Mouse (Mus musculus) forebrain, postnatal 0 days (tissue): Measurements from ENCODE around the gene Zfp74. TPM values are rescaled to one million over a fixed set of nuclear protein-coding genes. Genes with fewer than 3 reads are reported as not detected.

Experiments
- ATAC-seq: fragments of 200-750 bp; cut with Nextera tagmentation; 2 replicates; pipeline ENCODE4 v1.8.0; 2017; ENCODE audit warnings: mild to moderate bottlenecking, moderate library complexity
- DNase-seq: peaks from one replicate; pipeline ENCODE4 v3.0.0-alpha.2; 2015
- H3K27ac ChIP-seq: fragments of 300-500 bp; sonication (generic); 2 replicates; pipeline ENCODE4 v1.5.1; 2014; ENCODE audit warnings: low read depth, mild to moderate bottlenecking, antibody characterized with exemption, low read length, moderate library complexity, mixed read lengths
- H3K27me3 ChIP-seq: fragments of 300-500 bp; sonication (generic); 2 replicates; pipeline ENCODE4 v1.6.1; 2014; ENCODE audit warnings: mild to moderate bottlenecking, low read length, mixed read lengths; ENCODE audit not compliant: insufficient read depth
- H3K36me3 ChIP-seq: fragments of 300-500 bp; sonication (generic); 2 replicates; pipeline ENCODE4 v1.6.1; 2014; ENCODE audit warnings: mild to moderate bottlenecking, moderate library complexity; ENCODE audit not compliant: insufficient read depth
- H3K4me1 ChIP-seq: fragments of 300-500 bp; sonication (generic); 2 replicates; pipeline ENCODE4 v1.6.1; 2014; ENCODE audit warnings: antibody characterized with exemption; ENCODE audit not compliant: insufficient read depth
- H3K4me2 ChIP-seq: fragments of 300-500 bp; sonication (generic); 2 replicates; pipeline ENCODE4 v1.6.1; 2014; ENCODE audit warnings: low read depth, mild to moderate bottlenecking, moderate library complexity
- H3K4me3 ChIP-seq: fragments of 300-500 bp; sonication (generic); 2 replicates; pipeline ENCODE4 v1.5.1; 2014; ENCODE audit warnings: low read depth, low read length, mixed read lengths
- H3K9ac ChIP-seq: fragments of 300-500 bp; sonication (generic); 2 replicates; pipeline ENCODE4 v1.6.1; 2014; ENCODE audit warnings: mild to moderate bottlenecking
- H3K9me3 ChIP-seq: fragments of 300-500 bp; sonication (generic); 2 replicates; pipeline ENCODE4 v1.6.1; 2016; ENCODE audit warnings: low read length
- CTCF ChIP-seq: sonication (generic); IDR thresholded peaks from 2 replicates; pipeline ENCODE4 v1.5.1; 2016; ENCODE audit warnings: antibody characterized with exemption, control low read depth, low read depth
- WGBS: fragments of 180-500 bp; shearing (Covaris S2); extraction: QIAGEN DNeasy Blood & Tissue Kit; methylation state at CpG from one replicate; pipeline ENCODE4 v1.1.7; 2014; 5-methylcytosine and 5-hydroxymethylcytosine counted together
- polyA plus RNA-seq: library from polyadenylated mRNA; unstranded; fragments of >200 nt; fragmentation: Nextera tagmentation; extraction: Ambion mirVana; gene quantifications from 2 replicates; pipeline ENCODE4 v1.2.1, GENCODE M21; 2015
- total RNA-seq: library from RNA; depleted of rRNA; stranded (reverse); fragments of >200 nt; gene quantifications from 2 replicates; pipeline ENCODE4 v1.2.3, GENCODE M21; 2014

Zfp74 gene
- total and polyA plus RNA-seq, 2 experiments from 2014 or later: 14.4 to 15.8 TPM

DNA sequence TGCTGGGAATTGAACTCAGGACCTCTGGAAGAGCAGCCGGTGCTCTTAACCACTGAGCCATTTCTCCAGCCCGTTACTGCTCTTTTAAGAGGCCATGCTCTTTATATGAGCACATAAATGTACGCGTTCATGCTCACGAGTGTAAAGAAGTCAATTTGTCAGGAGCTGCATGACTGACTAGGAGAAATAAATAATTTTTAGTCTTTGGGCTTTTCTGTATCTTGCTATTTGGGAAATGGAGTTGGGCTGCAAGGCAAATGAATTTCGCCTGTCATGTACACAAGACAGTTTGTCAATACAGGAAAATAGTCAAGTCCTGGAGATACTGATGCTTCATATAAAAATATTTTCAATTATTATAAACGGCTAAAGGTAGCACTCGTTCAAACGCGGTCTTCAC is 803 bp downstream of the Zfp74 start:
- ATAC-seq (peak; percentile 12; the same call in 1 of the 2 replicates), DNase-seq (peak; percentile 50)
- Histone ChIP-seq H3K4me2 (peak overlapping the region; percentile 57), H3K9ac (peak overlapping the region; percentile 89), H3K4me1 (peaks cover 6% of the 10 kb centered on the region), H3K36me3 (no peaks in the 10 kb centered on the region; the same call in 1 of the 2 replicates), H3K27ac (peak overlapping the region; percentile 94), H3K4me3 (peak overlapping the region; percentile 64), H3K27me3 (no peaks in the 10 kb centered on the region), H3K9me3 (no peaks in the 10 kb centered on the region)
- TF ChIP-seq CTCF: no peak
- WGBS: 33% methylated on average over 10 of the region's 10 CpGs

GRCm38 (mm10) chr7:29944201-29944600 is 9.7 kb downstream of the Zfp74 start:
- ATAC-seq (peak; percentile 77), DNase-seq (peak; percentile 36)
- Histone ChIP-seq H3K9ac (no peak overlapping the region), H3K4me2 (no peak overlapping the region), H3K36me3 (peaks cover 34% of the 10 kb centered on the region), H3K4me1 (no peaks in the 10 kb centered on the region), H3K27me3 (no peaks in the 10 kb centered on the region), H3K4me3 (no peak overlapping the region), H3K27ac (0 out of 2 replicates have a peak overlapping the region, but pooled peaks have one; percentile 15), H3K9me3 (no peaks in the 10 kb centered on the region)
- TF ChIP-seq CTCF: no peak
- WGBS: 47% methylated on average over 2 of the region's 2 CpGs

DNA sequence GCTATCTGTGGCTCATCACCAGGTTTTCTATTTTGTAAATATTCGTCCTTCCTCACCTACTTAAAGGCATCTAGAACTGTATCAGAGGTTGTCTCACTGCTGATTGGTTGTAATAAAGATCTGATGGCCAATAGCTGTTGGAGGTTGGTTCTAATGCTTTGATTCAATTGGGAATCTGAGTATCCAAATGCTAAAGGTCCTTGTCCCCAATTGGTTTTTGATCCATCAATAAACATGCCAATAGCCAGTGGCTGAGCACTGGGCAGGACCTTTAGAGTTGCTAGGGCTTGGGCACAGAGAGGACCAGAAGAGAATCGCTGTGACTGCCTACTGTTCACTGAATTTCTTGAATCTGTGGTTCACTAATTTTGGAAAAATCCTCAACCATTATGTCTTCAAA is 10.2 kb downstream of the Zfp74 start:
- no peaks in the 10 kb centered on the region for H3K9me3 ChIP-seq
- H3K4me1 ChIP-seq: no peaks in the 10 kb centered on the region
- WGBS: 73% methylated on average over 2 of the region's 2 CpGs
- no peak overlapping the region for H3K9ac ChIP-seq
- H3K4me3 ChIP-seq: no peak overlapping the region
- H3K27me3 ChIP-seq: no peaks in the 10 kb centered on the region
- peaks cover 34% of the 10 kb centered on the region for H3K36me3 ChIP-seq
- no peak overlapping the region for H3K27ac ChIP-seq
- no peak for ATAC-seq
- DNase-seq: no peak
- no peak overlapping the region for H3K4me2 ChIP-seq
- no peak for TF ChIP-seq CTCF

- Histone ChIP-seq H3K9ac (no peak overlapping the region), H3K9me3 (no peaks in the 10 kb centered on the region), H3K36me3 (peaks cover 38% of the 10 kb centered on the region), H3K27me3 (no peaks in the 10 kb centered on the region), H3K4me3 (no peak overlapping the region), H3K4me2 (no peak overlapping the region), H3K4me1 (no peaks in the 10 kb centered on the region), H3K27ac (no peak overlapping the region)
- DNase-seq: no peak
- no peak for ATAC-seq
- no peak for TF ChIP-seq CTCF
- 21% methylated on average over 2 of the region's 2 CpGs for WGBS
Measured at GRCm38 (mm10) chr7:29942740-29943139, 11.1 kb downstream of the Zfp74 start.

- peaks cover 50% of the 10 kb centered on the region for H3K36me3 ChIP-seq
- H3K4me1 ChIP-seq: no peaks in the 10 kb centered on the region
- H3K27ac ChIP-seq: no peak overlapping the region
- WGBS: 77% methylated on average over 11 of the region's 11 CpGs
- no peak overlapping the region for H3K4me3 ChIP-seq
- TF ChIP-seq CTCF: no peak
- no peak; the same call in 1 of the 2 replicates for ATAC-seq
- no peak overlapping the region for H3K4me2 ChIP-seq
- no peaks in the 10 kb centered on the region for H3K27me3 ChIP-seq
- DNase-seq: peak; percentile 2
- no peak overlapping the region for H3K9ac ChIP-seq
- H3K9me3 ChIP-seq: no peaks in the 10 kb centered on the region
Measured at GRCm38 (mm10) chr7:29941027-29941426, 12.9 kb downstream of the Zfp74 start.

- Histone ChIP-seq H3K4me3 (no peak overlapping the region), H3K4me1 (no peaks in the 10 kb centered on the region), H3K27me3 (no peaks in the 10 kb centered on the region), H3K36me3 (peaks cover 66% of the 10 kb centered on the region), H3K4me2 (no peak overlapping the region), H3K9me3 (no peaks in the 10 kb centered on the region), H3K27ac (no peak overlapping the region), H3K9ac (no peak overlapping the region)
- DNase-seq: no peak
- ATAC-seq: no peak
- 86% methylated on average over 6 of the region's 6 CpGs for WGBS
- TF ChIP-seq CTCF: no peak
Measured at GRCm38 (mm10) chr7:29938856-29939255, 15.0 kb downstream of the Zfp74 start.

DNA sequence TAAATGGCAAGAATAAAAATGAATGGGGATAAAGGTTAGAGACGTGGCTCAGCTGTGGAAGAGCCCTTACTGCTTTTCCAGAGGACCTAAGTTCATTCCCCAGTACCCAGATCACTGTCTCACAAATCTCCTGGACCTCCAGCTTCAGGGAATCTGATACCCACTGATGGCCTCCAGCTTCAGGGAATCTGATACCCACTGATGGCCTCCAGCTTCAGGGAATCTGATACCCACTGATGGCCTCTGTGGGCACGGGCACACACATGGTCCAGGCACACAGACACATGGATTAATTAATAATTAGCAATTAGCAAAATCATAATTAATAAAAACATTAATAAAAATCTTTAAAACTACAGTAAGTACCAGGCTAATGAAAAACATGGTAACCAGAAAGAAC is 31.1 kb downstream of the Zfp74 start:
- H3K9me3 ChIP-seq: no peaks in the 10 kb centered on the region
- DNase-seq (no peak), ATAC-seq (no peak)
- no peak overlapping the region for H3K9ac ChIP-seq
- no peaks in the 10 kb centered on the region for H3K27me3 ChIP-seq
- TF ChIP-seq CTCF: no peak
- H3K4me1 ChIP-seq: no peaks in the 10 kb centered on the region
- H3K4me2 ChIP-seq: no peak overlapping the region
- H3K36me3 ChIP-seq: no peaks in the 10 kb centered on the region
- 79% methylated on average over 2 of the region's 2 CpGs for WGBS
- no peak overlapping the region for H3K27ac ChIP-seq
- no peak overlapping the region for H3K4me3 ChIP-seq
